Mouse (Mus musculus) midbrain, embryonic 10.5 days (tissue): Measurements from ENCODE around the gene Ghdc. TPM values are rescaled to one million over a fixed set of nuclear protein-coding genes. Genes with fewer than 3 reads are reported as not detected.

ENCODE experiments used
- DNase-seq: peaks from one replicate; pipeline ENCODE4 v3.0.0-alpha.2; 2017; ENCODE audit warnings: low spot score
- H3K27ac ChIP-seq: fragments of 300-500 bp; sonication (generic); replicated peaks from 2 replicates; pipeline ENCODE4 v1.5.1; 2016; ENCODE audit warnings: mild to moderate bottlenecking
- H3K27me3 ChIP-seq: fragments of 300-500 bp; sonication (generic); 2 replicates; pipeline ENCODE4 v1.6.1; 2016; ENCODE audit warnings: low read depth, mild to moderate bottlenecking; ENCODE audit not compliant: poor library complexity, severe bottlenecking
- H3K36me3 ChIP-seq: fragments of 300-500 bp; sonication (generic); 2 replicates; pipeline ENCODE4 v1.6.1; 2016; ENCODE audit warnings: mild to moderate bottlenecking, moderate library complexity
- H3K4me1 ChIP-seq: fragments of 300-500 bp; sonication (generic); 2 replicates; pipeline ENCODE4 v1.6.1; 2016
- H3K4me3 ChIP-seq: fragments of 300-500 bp; sonication (generic); 2 replicates; pipeline ENCODE4 v1.5.1; 2016; ENCODE audit warnings: mild to moderate bottlenecking, moderate library complexity
- H3K9me3 ChIP-seq: fragments of 300-500 bp; sonication (generic); replicated peaks from 2 replicates; pipeline ENCODE4 v1.6.1; 2016; ENCODE audit warnings: mild to moderate bottlenecking
- WGBS: fragments of 180-500 bp; shearing (Covaris S2); methylation state at CpG from one replicate; pipeline ENCODE4 v1.1.7; 2016; 5-methylcytosine and 5-hydroxymethylcytosine counted together
- polyA plus RNA-seq: library from polyadenylated mRNA; unstranded; fragments of >200 nt; fragmentation: Nextera tagmentation; extraction: Ambion mirVana; gene quantifications from 2 replicates; pipeline ENCODE4 v1.2.1, GENCODE M21; 2016

Gene Ghdc
- polyA plus RNA-seq, 1 experiment from 2014 or later = 3.9 TPM

- no peak for DNase-seq
- peaks cover 41% of the 10 kb centered on the region for H3K36me3 ChIP-seq
- 71% methylated on average over 4 of the region's 4 CpGs for whole genome bisulfite sequencing
- H3K9me3 ChIP-seq = no peaks in the 10 kb centered on the region
- H3K27me3 ChIP-seq = no peaks in the 10 kb centered on the region
- H3K4me3 ChIP-seq = no peak overlapping the region
- peaks cover 27% of the 10 kb centered on the region for H3K4me1 ChIP-seq
- peak overlapping the region; percentile 35 for H3K27ac ChIP-seq
These were observed 49.5 kb downstream of the Ghdc start for GRCm38 (mm10) chr11:100721254-100721653.

- no peak for DNase-seq
- Histone ChIP-seq H3K27ac (peak overlapping the region; percentile 35; the same call in 1 of the 2 replicates), H3K4me1 (peaks cover 30% of the 10 kb centered on the region), H3K36me3 (peaks cover 50% of the 10 kb centered on the region), H3K9me3 (no peaks in the 10 kb centered on the region), H3K27me3 (no peaks in the 10 kb centered on the region), H3K4me3 (no peak overlapping the region)
- WGBS = 83% methylated on average over 5 of the region's 5 CpGs
These were observed 50.4 kb downstream of the Ghdc start for GRCm38 (mm10) chr11:100720345-100720744.

GRCm38 (mm10) chr11:100719893-100720292, 50.9 kb downstream of the Ghdc start:
- peaks cover 34% of the 10 kb centered on the region for H3K4me1 ChIP-seq
- H3K9me3 ChIP-seq = no peaks in the 10 kb centered on the region
- H3K27me3 ChIP-seq = no peaks in the 10 kb centered on the region
- peaks cover 53% of the 10 kb centered on the region for H3K36me3 ChIP-seq
- 89% methylated on average over 11 of the region's 11 CpGs for WGBS
- no peak for DNase-seq
- H3K4me3 ChIP-seq = no peak overlapping the region
- H3K27ac ChIP-seq = no peak overlapping the region

GRCm38 (mm10) chr11:100719312-100719711, 51.4 kb downstream of the Ghdc start:
- peaks cover 54% of the 10 kb centered on the region for H3K36me3 ChIP-seq
- H3K27ac ChIP-seq = no peak overlapping the region
- no peak overlapping the region for H3K4me3 ChIP-seq
- 89% methylated on average over 3 of the region's 3 CpGs for WGBS
- no peaks in the 10 kb centered on the region for H3K9me3 ChIP-seq
- H3K4me1 ChIP-seq = peaks cover 37% of the 10 kb centered on the region
- H3K27me3 ChIP-seq = no peaks in the 10 kb centered on the region
- DNase-seq = no peak

- H3K36me3 ChIP-seq = peaks cover 54% of the 10 kb centered on the region
- H3K27ac ChIP-seq = no peak overlapping the region
- DNase-seq = no peak
- no peaks in the 10 kb centered on the region for H3K9me3 ChIP-seq
- peaks cover 41% of the 10 kb centered on the region for H3K4me1 ChIP-seq
- no peak overlapping the region for H3K4me3 ChIP-seq
- no peaks in the 10 kb centered on the region for H3K27me3 ChIP-seq
- 95% methylated on average over 4 of the region's 4 CpGs for WGBS
These were observed 51.9 kb downstream of the Ghdc start for GRCm38 (mm10) chr11:100718866-100719265.

- Histone ChIP-seq H3K4me3 (no peak overlapping the region), H3K4me1 (peaks cover 45% of the 10 kb centered on the region), H3K9me3 (no peaks in the 10 kb centered on the region), H3K27ac (no peak overlapping the region), H3K27me3 (no peaks in the 10 kb centered on the region), H3K36me3 (peaks cover 54% of the 10 kb centered on the region)
- no peak for DNase-seq
- 94% methylated on average over 7 of the region's 7 CpGs for WGBS
These were observed 52.3 kb downstream of the Ghdc start for GRCm38 (mm10) chr11:100718462-100718861.

GRCm38 (mm10) chr11:100716649-100717048, 54.1 kb downstream of the Ghdc start:
- no peak overlapping the region for H3K4me3 ChIP-seq
- 89% methylated on average over 3 of the region's 3 CpGs for WGBS
- H3K27ac ChIP-seq = no peak overlapping the region
- peaks cover 54% of the 10 kb centered on the region for H3K36me3 ChIP-seq
- H3K4me1 ChIP-seq = peaks cover 52% of the 10 kb centered on the region
- no peaks in the 10 kb centered on the region for H3K27me3 ChIP-seq
- no peak for DNase-seq
- H3K9me3 ChIP-seq = no peaks in the 10 kb centered on the region

Other genes with a start within 250 kb of the Ghdc start
- 312 and 380 TPM in 2 replicates for gene Acly, start 243.0 kb downstream of the Ghdc start, polyA plus RNA-seq
- gene Ttc25, start 225.3 kb downstream of the Ghdc start, polyA plus RNA-seq = 1.9 and 2.3 TPM in 2 replicates
- 17.7 and 22.6 TPM in 2 replicates for gene Cnp, start 196.1 kb downstream of the Ghdc start, polyA plus RNA-seq
- 101 and 112 TPM in 2 replicates for gene Nkiras2, start 151.7 kb downstream of the Ghdc start, polyA plus RNA-seq
- 268 and 304 TPM in 2 replicates for gene Dnajc7, start 150.8 kb downstream of the Ghdc start, polyA plus RNA-seq
- 0.20 and 0.87 TPM in 2 replicates for gene Zfp385c, start 78.5 kb downstream of the Ghdc start, polyA plus RNA-seq
- gene Dhx58, start 66.7 kb downstream of the Ghdc start, polyA plus RNA-seq = 2.0 and 3.5 TPM in 2 replicates
- gene Kat2a, start 58.5 kb downstream of the Ghdc start, polyA plus RNA-seq = 66.6 and 72.2 TPM in 2 replicates
- gene Hspb9, start 57.1 kb downstream of the Ghdc start, polyA plus RNA-seq = 0.26 and 0.29 TPM in 2 replicates
- gene Rab5c, start 32.7 kb downstream of the Ghdc start, polyA plus RNA-seq = 14.8 and 15.4 TPM in 2 replicates
- 1.1 and 2.6 TPM in 2 replicates for gene Kcnh4, start 11.0 kb downstream of the Ghdc start, polyA plus RNA-seq
- 0.26 TPM in 1 of 2 replicates, not detected in the other for gene Hcrt, start 8.0 kb downstream of the Ghdc start, polyA plus RNA-seq
- gene Stat5b, start 79.8 kb upstream of the Ghdc start, polyA plus RNA-seq = 15.0 and 15.9 TPM in 2 replicates
- gene Stat5a, start 88.4 kb upstream of the Ghdc start, polyA plus RNA-seq = 1.7 TPM in 2 replicates
- 16.9 and 20.4 TPM in 2 replicates for gene Stat3, start 168.6 kb upstream of the Ghdc start, polyA plus RNA-seq
- gene Cavin1, start 199.9 kb upstream of the Ghdc start, polyA plus RNA-seq = 16.7 and 21.8 TPM in 2 replicates
- 33.9 and 43.9 TPM in 2 replicates for gene Atp6v0a1, start 238.5 kb upstream of the Ghdc start, polyA plus RNA-seq